Mouse (Mus musculus) neural tube, embryonic 15.5 days (tissue): ENCODE results near the gene Sec24c. TPM values are rescaled to one million over a fixed set of nuclear protein-coding genes. Genes with fewer than 3 reads are reported as not detected.

ENCODE experiments used
- ATAC-seq: fragments of 200-750 bp; cut with Nextera tagmentation; 2 replicates; pipeline ENCODE4 v1.8.0; 2017; ENCODE audit warnings: mild to moderate bottlenecking, moderate TSS enrichment, moderate library complexity; ENCODE audit not compliant: low FRiP score
- H3K27ac ChIP-seq: fragments of 300-500 bp; sonication (generic); replicated peaks from 2 replicates; pipeline ENCODE4 v1.5.1; 2015; ENCODE audit warnings: mild to moderate bottlenecking, inconsistent platforms
- H3K27me3 ChIP-seq: fragments of 300-500 bp; sonication (generic); replicated peaks from 2 replicates; pipeline ENCODE4 v1.6.1; 2015; ENCODE audit warnings: inconsistent platforms
- H3K36me3 ChIP-seq: fragments of 300-500 bp; sonication (generic); 2 replicates; pipeline ENCODE4 v1.6.1; 2015; ENCODE audit warnings: inconsistent platforms
- H3K4me1 ChIP-seq: fragments of 300-500 bp; sonication (generic); 2 replicates; pipeline ENCODE4 v1.6.1; 2015; ENCODE audit warnings: inconsistent platforms
- H3K4me2 ChIP-seq: fragments of 300-500 bp; sonication (generic); 2 replicates; pipeline ENCODE4 v1.6.1; 2015; ENCODE audit warnings: inconsistent platforms, mild to moderate bottlenecking, moderate library complexity
- H3K4me3 ChIP-seq: fragments of 300-500 bp; sonication (generic); replicated peaks from 2 replicates; pipeline ENCODE4 v1.5.1; 2015; ENCODE audit warnings: mild to moderate bottlenecking, inconsistent platforms
- H3K9ac ChIP-seq: fragments of 300-500 bp; sonication (generic); replicated peaks from 2 replicates; pipeline ENCODE4 v1.6.1; 2015; ENCODE audit warnings: mild to moderate bottlenecking, inconsistent platforms
- H3K9me3 ChIP-seq: fragments of 300-500 bp; sonication (generic); replicated peaks from 2 replicates; pipeline ENCODE4 v1.6.1; 2016; ENCODE audit warnings: inconsistent platforms
- WGBS: fragments of 180-500 bp; shearing (Covaris S2); methylation state at CpG from one replicate; pipeline ENCODE4 v1.1.7; 2015; ENCODE audit warnings: mixed read lengths; 5-methylcytosine and 5-hydroxymethylcytosine counted together
- polyA plus RNA-seq: library from polyadenylated mRNA; unstranded; fragments of >200 nt; fragmentation: Nextera tagmentation; extraction: Ambion mirVana; gene quantifications from 2 replicates; pipeline ENCODE4 v1.2.1, GENCODE M21; 2015

Gene Sec24c
- polyA plus RNA-seq, 1 experiment from 2014 or later: 84.3 TPM

DNA sequence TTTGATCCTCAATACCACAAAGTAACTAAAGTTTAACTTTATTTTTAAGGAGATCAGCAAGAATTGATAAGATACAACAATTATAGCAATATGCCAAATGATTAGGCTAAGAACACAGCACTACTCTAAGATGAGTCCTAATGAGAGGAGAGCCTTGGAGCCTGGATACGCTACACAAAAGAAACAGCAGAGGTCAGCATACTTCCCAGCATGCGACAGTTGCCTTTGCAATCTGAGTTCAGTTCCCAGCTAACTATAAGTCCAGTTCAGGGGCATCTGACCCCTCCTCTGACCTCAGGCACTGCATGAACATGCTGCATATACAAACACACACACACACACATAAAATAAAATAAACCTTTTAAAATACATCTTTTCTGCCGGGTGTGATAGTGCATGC is 28.6 kb upstream of the Sec24c start:
- Histone ChIP-seq H3K4me2 (no peak overlapping the region), H3K27me3 (no peaks in the 10 kb centered on the region), H3K36me3 (no peaks in the 10 kb centered on the region), H3K27ac (no peak overlapping the region), H3K4me3 (no peak overlapping the region), H3K9me3 (no peaks in the 10 kb centered on the region), H3K9ac (no peak overlapping the region), H3K4me1 (peaks cover 9% of the 10 kb centered on the region)
- 32% methylated on average over 3 of the region's 3 CpGs for WGBS
- ATAC-seq: no peak

DNA sequence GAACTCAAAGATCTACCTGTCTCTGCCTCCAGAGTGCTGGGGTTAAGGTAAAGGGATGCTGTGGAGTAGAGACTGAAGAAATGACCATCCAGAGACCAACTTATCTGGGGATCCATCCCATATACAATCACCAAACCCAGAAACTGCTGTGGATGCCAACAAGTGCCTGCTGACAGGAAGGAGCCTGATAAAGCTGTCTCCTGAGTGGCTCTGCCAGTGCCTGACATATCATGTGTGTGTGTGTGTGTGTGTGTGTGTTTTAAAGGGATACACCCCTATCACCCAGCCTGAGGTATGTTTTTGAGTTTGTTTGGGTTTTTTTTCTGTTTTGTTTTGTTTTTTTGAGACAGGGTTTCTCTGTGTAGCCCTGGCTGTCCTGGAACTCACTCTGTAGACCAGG is 27.7 kb upstream of the Sec24c start:
- H3K27me3 ChIP-seq: no peaks in the 10 kb centered on the region
- no peaks in the 10 kb centered on the region for H3K36me3 ChIP-seq
- H3K27ac ChIP-seq: no peak overlapping the region
- no peak overlapping the region for H3K9ac ChIP-seq
- H3K4me2 ChIP-seq: no peak overlapping the region
- ATAC-seq: no peak
- H3K9me3 ChIP-seq: no peaks in the 10 kb centered on the region
- peaks cover 9% of the 10 kb centered on the region for H3K4me1 ChIP-seq
- H3K4me3 ChIP-seq: no peak overlapping the region

DNA sequence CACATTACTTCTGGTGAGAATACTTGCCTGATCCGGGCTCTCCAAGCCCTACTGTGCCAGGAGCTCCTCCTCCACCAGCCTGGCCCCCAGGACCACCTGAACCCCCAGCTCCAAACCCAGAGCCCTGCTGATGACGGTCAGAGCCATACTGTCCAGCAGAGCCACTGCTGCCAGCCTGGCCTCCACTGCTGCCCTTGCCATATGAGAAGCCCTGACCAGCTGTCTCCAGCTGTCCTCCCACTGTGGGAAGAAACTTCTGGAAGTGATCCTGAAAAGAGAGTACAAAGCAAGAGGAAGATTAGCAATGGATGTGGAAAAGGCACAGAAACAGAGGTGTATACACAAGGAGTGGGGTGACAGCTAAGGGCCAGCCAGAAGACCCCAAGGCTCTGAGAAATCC is 23.1 kb upstream of the Sec24c start:
- 77% methylated on average over 2 of the region's 2 CpGs for WGBS
- H3K4me2 ChIP-seq: no peak overlapping the region
- H3K36me3 ChIP-seq: no peaks in the 10 kb centered on the region
- no peaks in the 10 kb centered on the region for H3K27me3 ChIP-seq
- no peaks in the 10 kb centered on the region for H3K4me1 ChIP-seq
- no peak overlapping the region for H3K27ac ChIP-seq
- ATAC-seq: no peak
- no peaks in the 10 kb centered on the region for H3K9me3 ChIP-seq
- H3K9ac ChIP-seq: no peak overlapping the region
- H3K4me3 ChIP-seq: no peak overlapping the region

DNA sequence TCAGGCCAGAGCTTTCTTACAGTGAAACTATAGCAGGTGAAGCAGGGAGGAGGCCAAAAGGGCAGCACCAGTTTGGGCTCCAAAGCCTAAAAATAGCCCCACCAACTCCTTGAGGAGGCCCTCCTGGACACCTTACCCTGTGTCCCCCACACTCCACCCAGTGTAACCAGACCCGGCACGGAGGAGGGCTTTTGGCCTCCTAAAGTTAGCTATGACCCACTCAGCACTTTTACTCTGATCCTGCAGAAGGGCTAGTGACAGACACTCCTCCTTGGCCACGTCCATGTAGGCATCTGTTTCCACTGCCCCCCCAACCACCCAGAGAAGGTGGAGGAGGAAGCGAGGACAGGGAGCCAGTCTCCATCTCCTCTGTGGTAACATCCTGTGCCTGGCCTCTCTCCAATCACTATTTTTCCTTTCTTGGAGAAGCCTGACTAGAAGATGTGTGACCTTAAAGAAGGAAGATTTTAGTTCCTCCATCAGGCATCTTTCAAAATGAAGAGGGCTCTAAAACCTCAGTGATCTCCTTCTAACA is 22.3 kb upstream of the Sec24c start:
- no peaks in the 10 kb centered on the region for H3K4me1 ChIP-seq
- H3K27me3 ChIP-seq: no peaks in the 10 kb centered on the region
- H3K27ac ChIP-seq: no peak overlapping the region
- H3K4me3 ChIP-seq: no peak overlapping the region
- no peak for ATAC-seq
- WGBS: 66% methylated on average over 4 of the region's 4 CpGs
- H3K4me2 ChIP-seq: no peak overlapping the region
- H3K9me3 ChIP-seq: no peaks in the 10 kb centered on the region
- H3K9ac ChIP-seq: no peak overlapping the region
- no peaks in the 10 kb centered on the region for H3K36me3 ChIP-seq

DNA sequence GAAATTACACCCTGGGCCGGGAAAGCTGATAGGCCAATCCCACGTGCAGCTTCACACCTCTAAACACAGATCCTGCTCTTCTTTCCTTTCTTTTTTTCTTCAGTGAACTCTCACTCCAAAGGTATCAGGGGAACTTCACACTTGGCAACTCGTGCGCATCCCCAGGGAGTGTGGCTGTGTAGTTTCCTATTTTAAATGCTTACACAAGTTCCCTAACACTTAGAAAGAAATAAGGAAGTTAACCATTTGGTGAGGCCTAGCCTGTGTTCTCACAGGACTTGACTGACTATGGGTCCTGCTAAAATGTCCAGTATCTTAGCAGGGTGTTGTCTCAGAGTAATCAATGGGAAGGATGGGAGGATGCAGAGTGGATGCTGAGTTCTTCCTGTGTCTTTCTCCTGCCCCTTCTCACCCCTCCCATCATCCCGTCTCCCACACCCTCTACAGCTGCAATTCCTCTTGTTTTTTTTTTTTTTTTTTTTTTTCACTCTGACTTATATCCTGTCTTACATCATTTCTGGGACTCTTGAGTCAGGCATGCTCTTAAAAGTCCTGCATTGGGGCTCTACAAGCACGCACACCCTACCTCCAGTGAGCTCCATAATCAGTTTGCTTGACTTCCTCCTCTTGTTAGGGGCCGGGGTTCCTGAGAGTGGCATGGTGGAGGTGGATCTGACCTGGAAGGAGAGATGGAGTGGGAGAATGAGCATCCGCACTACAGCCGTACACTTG is 19.3 kb upstream of the Sec24c start:
- Histone ChIP-seq H3K36me3 (no peaks in the 10 kb centered on the region), H3K27me3 (no peaks in the 10 kb centered on the region), H3K4me2 (no peak overlapping the region), H3K4me1 (no peaks in the 10 kb centered on the region), H3K9ac (no peak overlapping the region), H3K27ac (no peak overlapping the region), H3K9me3 (no peaks in the 10 kb centered on the region), H3K4me3 (no peak overlapping the region)
- 85% methylated on average over 9 of the region's 9 CpGs for WGBS
- no peak for ATAC-seq

DNA sequence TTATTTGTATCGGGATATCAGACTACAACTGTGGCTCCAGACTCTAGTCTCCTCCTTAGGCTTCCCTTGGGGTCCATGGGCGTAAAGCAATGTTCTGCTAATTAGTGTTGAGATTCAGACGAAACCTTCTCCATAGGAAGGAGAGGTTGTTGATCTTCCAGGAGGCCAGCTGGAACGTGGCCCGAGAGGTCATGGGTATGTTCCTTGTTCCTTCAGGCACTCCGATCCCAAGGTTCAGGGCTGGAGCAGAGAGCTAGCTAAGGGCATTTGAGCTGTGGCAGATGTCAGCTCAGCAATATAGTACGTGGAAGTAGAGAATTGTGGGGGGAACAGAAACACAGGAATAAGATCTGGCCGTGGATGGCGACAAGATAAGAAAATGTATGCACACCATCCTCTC is 18.4 kb upstream of the Sec24c start:
- no peak overlapping the region for H3K4me3 ChIP-seq
- H3K27ac ChIP-seq: no peak overlapping the region
- H3K4me2 ChIP-seq: no peak overlapping the region
- H3K36me3 ChIP-seq: no peaks in the 10 kb centered on the region
- no peaks in the 10 kb centered on the region for H3K27me3 ChIP-seq
- no peak overlapping the region for H3K9ac ChIP-seq
- no peak for ATAC-seq
- WGBS: 84% methylated on average over 9 of the region's 9 CpGs
- no peaks in the 10 kb centered on the region for H3K9me3 ChIP-seq
- peaks cover 4% of the 10 kb centered on the region for H3K4me1 ChIP-seq

DNA sequence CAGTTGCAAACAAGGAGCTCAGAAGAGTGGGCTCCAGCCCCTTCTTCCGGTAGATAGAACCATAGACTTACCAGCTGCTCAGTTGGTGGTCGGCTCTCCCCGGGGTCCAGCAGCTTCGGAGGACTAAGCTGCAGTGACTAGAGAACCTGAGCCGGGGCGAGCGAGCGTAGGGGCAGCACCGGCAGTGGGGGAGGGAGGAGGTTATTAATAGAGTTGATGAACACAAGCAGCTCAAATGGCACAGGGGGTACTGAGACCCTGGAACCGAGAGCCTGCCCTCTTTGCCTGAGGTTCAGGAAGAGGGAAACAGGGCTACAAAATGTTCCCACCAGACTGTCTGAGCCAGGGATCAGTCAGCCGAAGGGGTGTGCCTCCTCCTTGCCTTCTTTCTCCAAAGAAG is 17.7 kb upstream of the Sec24c start, which contains the start of gene Myoz1:
TSS of gene Myoz1 (minus strand) at position 180 of the 400 bp plus-strand sequence.
- Histone ChIP-seq H3K9ac (no peak within 1 kb of the TSS), H3K27ac (no peak within 1 kb of the TSS), H3K4me2 (no peak within 1 kb of the TSS), H3K4me1 (peaks cover 5% of the 10 kb centered on the region), H3K9me3 (no peaks in the 10 kb centered on the region), H3K36me3 (no peaks in the 10 kb centered on the region), H3K4me3 (no peak within 1 kb of the TSS), H3K27me3 (no peaks in the 10 kb centered on the region)
- 62% methylated on average over 11 of the region's 11 CpGs for WGBS
- no peak for ATAC-seq

DNA sequence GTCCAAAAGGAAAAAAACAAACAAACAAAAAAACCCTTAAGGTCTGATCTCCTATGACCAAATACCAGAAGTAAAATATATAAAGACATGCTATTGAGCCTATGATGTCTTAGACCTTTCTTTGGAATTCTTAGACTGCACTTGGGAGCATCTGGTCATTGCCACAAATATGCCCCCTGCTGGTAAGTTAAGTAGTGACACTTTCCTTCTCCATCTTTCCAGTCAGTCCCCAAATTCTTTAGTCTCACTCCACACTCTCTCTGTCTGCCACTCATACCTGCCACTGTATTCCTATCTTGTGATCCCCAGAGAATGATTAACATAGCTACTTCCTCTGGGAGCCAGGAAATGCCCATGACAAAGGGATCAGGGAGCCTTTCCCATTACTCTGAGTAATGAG is 15.8 kb upstream of the Sec24c start:
- H3K4me3 ChIP-seq: no peak overlapping the region
- H3K9me3 ChIP-seq: no peaks in the 10 kb centered on the region
- H3K4me2 ChIP-seq: no peak overlapping the region
- no peaks in the 10 kb centered on the region for H3K36me3 ChIP-seq
- no peak overlapping the region for H3K9ac ChIP-seq
- no peak overlapping the region for H3K27ac ChIP-seq
- no peak for ATAC-seq
- H3K27me3 ChIP-seq: no peaks in the 10 kb centered on the region
- peaks cover 20% of the 10 kb centered on the region for H3K4me1 ChIP-seq

DNA sequence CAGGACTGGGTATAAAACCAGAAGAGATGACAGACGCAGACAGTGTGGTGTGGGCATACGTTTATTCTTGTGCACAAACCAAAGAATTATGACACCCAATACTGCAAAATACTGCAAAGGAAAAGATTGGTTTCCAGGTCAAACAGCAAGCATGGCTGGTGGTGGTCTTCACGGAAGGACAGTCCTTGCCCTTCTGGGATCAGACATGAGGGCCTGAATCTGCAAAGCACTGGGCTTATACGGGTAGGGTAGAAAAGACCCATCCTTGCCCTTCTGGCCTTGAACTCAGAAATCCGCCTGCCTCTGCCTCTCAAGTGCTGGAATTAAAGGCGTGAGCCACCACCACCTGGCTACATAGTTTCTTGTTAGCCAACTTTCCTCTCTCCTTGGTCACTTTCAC is 15.2 kb upstream of the Sec24c start:
- no peaks in the 10 kb centered on the region for H3K36me3 ChIP-seq
- peaks cover 20% of the 10 kb centered on the region for H3K4me1 ChIP-seq
- 86% methylated on average over 6 of the region's 6 CpGs for WGBS
- no peak overlapping the region for H3K27ac ChIP-seq
- H3K4me2 ChIP-seq: no peak overlapping the region
- H3K9ac ChIP-seq: no peak overlapping the region
- H3K4me3 ChIP-seq: no peak overlapping the region
- H3K9me3 ChIP-seq: no peaks in the 10 kb centered on the region
- H3K27me3 ChIP-seq: no peaks in the 10 kb centered on the region
- no peak for ATAC-seq

DNA sequence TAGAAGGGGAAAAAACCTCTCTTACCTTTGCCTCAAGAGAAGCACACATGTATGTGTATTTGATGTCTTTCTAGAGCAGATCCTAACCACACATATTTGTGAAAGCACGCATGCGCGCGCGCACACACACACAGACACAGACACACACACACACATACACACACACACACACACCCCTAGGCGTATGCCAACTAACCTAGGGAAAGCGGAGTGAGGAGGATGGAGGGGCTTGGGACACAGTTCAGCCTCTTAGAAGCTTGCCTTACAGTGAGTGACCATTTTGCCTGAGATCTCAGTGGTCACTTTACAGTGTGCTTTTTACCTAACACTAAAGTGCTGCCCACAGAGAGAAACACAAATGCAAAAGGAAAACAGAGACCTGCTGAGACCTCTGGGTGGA is 14.4 kb upstream of the Sec24c start:
- Histone ChIP-seq H3K9ac (no peak overlapping the region), H3K36me3 (no peaks in the 10 kb centered on the region), H3K4me2 (no peak overlapping the region), H3K4me3 (no peak overlapping the region), H3K9me3 (no peaks in the 10 kb centered on the region), H3K4me1 (peaks cover 20% of the 10 kb centered on the region), H3K27me3 (peaks cover 5% of the 10 kb centered on the region; the same call in 1 of the 2 replicates), H3K27ac (no peak overlapping the region)
- 97% methylated on average over 7 of the region's 7 CpGs for WGBS
- no peak for ATAC-seq

DNA sequence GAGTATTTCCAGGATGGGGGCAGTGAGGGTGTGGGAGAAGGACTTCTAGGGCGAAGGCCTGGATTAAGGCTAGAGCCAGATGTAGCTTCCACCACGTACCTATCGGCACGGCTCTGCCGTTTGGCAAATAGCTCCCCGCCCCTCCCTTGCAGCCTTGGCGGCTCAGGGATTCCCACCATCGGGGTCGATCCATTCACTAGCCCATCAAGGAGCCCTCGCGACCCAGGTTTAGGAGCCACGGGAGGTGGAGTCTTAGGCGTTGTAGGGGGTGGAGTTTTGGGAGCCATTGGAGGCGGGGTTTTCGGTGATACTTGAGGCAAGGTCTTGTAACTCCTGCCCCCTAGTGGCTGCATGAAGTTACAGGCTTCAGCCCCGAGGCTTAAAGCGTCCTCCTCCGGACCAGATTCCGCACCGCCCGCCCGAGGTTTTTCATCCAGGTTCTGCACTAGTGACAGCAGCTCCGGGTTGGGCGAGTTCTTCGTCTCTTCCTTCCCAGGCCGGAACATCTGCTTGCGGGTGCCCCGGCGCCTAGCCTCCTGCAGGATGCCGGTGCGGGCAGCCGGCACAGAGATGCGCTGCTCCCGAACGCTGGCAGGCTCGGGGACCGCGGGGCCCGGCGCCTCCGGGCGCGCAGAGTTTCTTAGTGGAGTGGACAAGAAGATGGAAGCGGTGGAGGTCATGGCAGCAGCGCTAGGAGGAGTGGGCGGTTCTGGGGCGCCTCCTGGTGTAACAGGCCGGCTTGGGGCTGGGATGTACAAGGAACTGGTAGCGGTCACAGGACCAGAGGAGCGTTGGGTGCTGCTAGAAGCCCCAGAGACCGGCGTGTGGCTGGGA is 13.1 kb upstream of the Sec24c start:
- peak; percentile 91 for ATAC-seq

More for the DNA sequence above, 13.1 kb upstream of the Sec24c start:
- H3K27me3 ChIP-seq: peaks cover 5% of the 10 kb centered on the region; the same call in 1 of the 2 replicates
- H3K27ac ChIP-seq: peak overlapping the region; percentile 90
- peak overlapping the region; percentile 62 for H3K4me3 ChIP-seq
- under 1% methylated on average over 52 of the region's 52 CpGs for WGBS
- peaks cover 20% of the 10 kb centered on the region for H3K4me1 ChIP-seq
- no peaks in the 10 kb centered on the region for H3K36me3 ChIP-seq
- H3K4me2 ChIP-seq: peak overlapping the region; percentile 92
- H3K9ac ChIP-seq: peak overlapping the region; percentile 73
- H3K9me3 ChIP-seq: no peaks in the 10 kb centered on the region
